Mouse (Mus musculus) kidney, embryonic 14.5 days (tissue): ENCODE results near the gene Psors1c2. TPM values are rescaled to one million over a fixed set of nuclear protein-coding genes. Genes with fewer than 3 reads are reported as not detected.

Experiments
- ATAC-seq: fragments of 200-750 bp; cut with Nextera tagmentation; 2 replicates; pipeline ENCODE4 v1.8.0; 2017; ENCODE audit warnings: moderate number of reproducible peaks, mild to moderate bottlenecking, moderate TSS enrichment, moderate library complexity; ENCODE audit not compliant: low FRiP score, low TSS enrichment
- H3K27ac ChIP-seq: fragments of 300-500 bp; sonication (generic); 2 replicates; pipeline ENCODE4 v1.5.1; 2014; ENCODE audit warnings: low read depth, mild to moderate bottlenecking, low read length, moderate library complexity, mixed read lengths
- H3K27me3 ChIP-seq: fragments of 300-500 bp; sonication (generic); 2 replicates; pipeline ENCODE4 v1.6.1; 2014; ENCODE audit warnings: mild to moderate bottlenecking, low read length; ENCODE audit not compliant: control insufficient read depth, insufficient read depth
- H3K36me3 ChIP-seq: fragments of 300-500 bp; sonication (generic); 2 replicates; pipeline ENCODE4 v1.6.1; 2014; ENCODE audit warnings: low read length, mixed read lengths; ENCODE audit not compliant: control insufficient read depth, insufficient read depth
- H3K4me1 ChIP-seq: fragments of 300-500 bp; sonication (generic); 2 replicates; pipeline ENCODE4 v1.6.1; 2014; ENCODE audit warnings: low read length, mixed read lengths; ENCODE audit not compliant: control insufficient read depth, insufficient read depth
- H3K4me2 ChIP-seq: fragments of 300-500 bp; sonication (generic); replicated peaks from 2 replicates; pipeline ENCODE4 v1.6.1; 2014; ENCODE audit warnings: low read depth, mild to moderate bottlenecking, low read length
- H3K4me3 ChIP-seq: fragments of 300-500 bp; sonication (generic); 2 replicates; pipeline ENCODE4 v1.5.1; 2014; ENCODE audit warnings: mild to moderate bottlenecking, low read length
- H3K9ac ChIP-seq: fragments of 300-500 bp; sonication (generic); 2 replicates; pipeline ENCODE4 v1.6.1; 2014; ENCODE audit warnings: low read depth, mild to moderate bottlenecking, low read length, moderate library complexity
- H3K9me3 ChIP-seq: fragments of 300-500 bp; sonication (generic); 2 replicates; pipeline ENCODE4 v1.6.1; 2016; ENCODE audit warnings: low read length; ENCODE audit not compliant: control insufficient read depth
- WGBS: fragments of 180-500 bp; shearing (Covaris S2); extraction: QIAGEN DNeasy Blood & Tissue Kit; methylation state at CpG from one replicate; pipeline ENCODE4 v1.1.7; 2014; 5-methylcytosine and 5-hydroxymethylcytosine counted together
- polyA plus RNA-seq: library from polyadenylated mRNA; unstranded; fragments of >200 nt; fragmentation: Nextera tagmentation; extraction: Ambion mirVana; gene quantifications from 2 replicates; pipeline ENCODE4 v1.2.1, GENCODE M21; 2014

Psors1c2 gene
- polyA plus RNA-seq, 1 experiment from 2014 or later = 0.79 TPM

DNA sequence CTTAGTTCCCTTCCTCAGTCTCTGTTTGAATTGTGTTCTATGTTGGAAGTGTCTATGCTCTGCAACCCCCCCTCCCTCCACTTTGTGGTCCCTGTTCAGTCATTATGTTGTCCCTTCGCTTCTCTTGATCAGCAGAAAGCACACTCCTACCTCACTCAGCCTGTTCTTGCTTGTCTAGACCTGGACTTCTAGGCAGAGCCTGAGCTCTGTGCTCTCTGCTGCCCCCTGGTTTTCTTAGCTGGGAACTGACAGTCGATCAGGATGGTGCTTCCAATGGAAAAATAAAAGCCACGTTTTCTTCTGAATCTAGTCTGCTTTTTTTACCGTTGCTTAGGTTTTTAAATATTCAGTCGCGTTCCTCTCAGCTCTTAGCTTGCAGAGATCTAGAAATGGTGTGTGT lies 1.3 kb downstream of the Psors1c2 start:
- 17% methylated on average over 6 of the region's 6 CpGs for WGBS
- no peaks in the 10 kb centered on the region for H3K27me3 ChIP-seq
- H3K4me2 ChIP-seq = no peak overlapping the region
- H3K9me3 ChIP-seq = no peaks in the 10 kb centered on the region
- peaks cover 14% of the 10 kb centered on the region; the same call in 1 of the 2 replicates for H3K36me3 ChIP-seq
- H3K27ac ChIP-seq = no peak overlapping the region
- H3K9ac ChIP-seq = no peak overlapping the region
- ATAC-seq = peak; percentile 56; the same call in 1 of the 2 replicates
- no peak overlapping the region for H3K4me3 ChIP-seq
- 0 out of 2 replicates have a peak, but pooled peaks cover 2% of the 10 kb centered on the region for H3K4me1 ChIP-seq

DNA sequence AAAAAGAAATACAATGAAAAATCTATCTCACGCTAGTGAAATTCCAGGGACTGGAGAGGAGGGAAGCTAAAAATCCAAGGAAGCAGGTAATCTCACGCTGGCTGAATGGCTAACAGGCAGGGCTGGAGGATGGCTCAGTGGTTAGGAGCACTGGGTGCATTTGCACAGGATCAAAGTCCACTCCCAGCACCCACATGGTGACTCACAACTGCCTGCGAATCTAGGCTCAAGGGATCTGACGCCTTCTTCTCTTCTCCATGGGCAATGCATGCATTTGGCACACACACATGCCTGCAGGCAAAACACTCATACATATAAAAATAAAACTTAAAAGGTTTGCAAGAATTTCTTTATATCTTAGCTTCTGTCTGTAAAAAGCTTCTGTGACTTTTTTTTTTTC lies 4.4 kb downstream of the Psors1c2 start:
- Histone ChIP-seq H3K4me3 (no peak overlapping the region), H3K4me2 (no peak overlapping the region), H3K9me3 (no peaks in the 10 kb centered on the region), H3K9ac (no peak overlapping the region), H3K27ac (no peak overlapping the region), H3K36me3 (no peaks in the 10 kb centered on the region), H3K4me1 (0 out of 2 replicates have a peak, but pooled peaks cover 2% of the 10 kb centered on the region), H3K27me3 (no peaks in the 10 kb centered on the region)
- 80% methylated on average over 4 of the region's 4 CpGs for WGBS
- no peak for ATAC-seq

DNA sequence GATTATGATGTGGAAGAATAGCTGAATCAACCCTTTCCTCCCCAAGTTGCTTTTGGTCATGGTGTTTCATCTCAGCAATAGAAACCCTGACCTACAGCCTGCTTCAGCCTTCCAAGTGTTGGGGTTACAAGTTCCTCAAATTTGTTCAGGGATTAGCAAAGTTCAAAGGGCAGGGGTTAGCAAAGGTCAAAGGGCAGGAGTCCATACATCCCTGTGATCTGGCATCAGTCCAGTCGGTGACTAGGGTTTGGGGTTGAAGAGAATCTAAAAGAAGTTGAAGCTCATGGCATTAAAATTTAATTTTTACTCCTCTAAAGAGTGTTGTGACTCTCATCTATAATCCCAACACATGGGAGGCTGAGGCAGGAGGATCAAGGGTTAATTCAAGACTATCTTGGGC lies 5.5 kb downstream of the Psors1c2 start:
- ATAC-seq = no peak
- no peak overlapping the region for H3K9ac ChIP-seq
- no peak overlapping the region for H3K4me2 ChIP-seq
- no peak overlapping the region for H3K27ac ChIP-seq
- H3K4me1 ChIP-seq = no peaks in the 10 kb centered on the region
- H3K27me3 ChIP-seq = no peaks in the 10 kb centered on the region
- 85% methylated on average over 1 of the region's 1 CpGs for WGBS
- no peaks in the 10 kb centered on the region for H3K36me3 ChIP-seq
- no peak overlapping the region for H3K4me3 ChIP-seq
- H3K9me3 ChIP-seq = no peaks in the 10 kb centered on the region

DNA sequence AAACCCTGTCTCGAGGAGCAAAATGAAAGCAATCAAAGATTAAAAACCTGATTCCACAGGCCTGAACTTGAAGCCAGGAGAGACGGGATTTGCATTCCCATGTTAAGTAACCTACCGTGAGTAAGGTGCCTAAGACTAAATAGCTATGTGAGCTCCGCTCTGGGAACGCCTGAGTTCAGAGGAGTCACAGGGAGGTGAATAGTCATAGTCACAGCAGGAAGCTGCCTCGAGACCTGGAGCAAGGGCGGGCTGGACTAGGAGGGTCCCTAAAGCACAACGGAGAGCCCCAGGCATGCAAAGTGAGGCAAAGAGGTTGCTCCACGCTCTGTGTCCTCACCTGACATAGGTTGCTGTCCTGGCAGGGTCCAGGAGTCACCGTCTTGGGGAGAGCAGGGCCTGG lies 6.5 kb downstream of the Psors1c2 start:
- H3K27ac ChIP-seq = no peak overlapping the region
- H3K4me2 ChIP-seq = no peak overlapping the region
- H3K4me1 ChIP-seq = no peaks in the 10 kb centered on the region
- WGBS = 56% methylated on average over 10 of the region's 10 CpGs
- H3K4me3 ChIP-seq = no peak overlapping the region
- H3K9me3 ChIP-seq = no peaks in the 10 kb centered on the region
- no peak for ATAC-seq
- no peak overlapping the region for H3K9ac ChIP-seq
- H3K36me3 ChIP-seq = no peaks in the 10 kb centered on the region
- no peaks in the 10 kb centered on the region for H3K27me3 ChIP-seq

DNA sequence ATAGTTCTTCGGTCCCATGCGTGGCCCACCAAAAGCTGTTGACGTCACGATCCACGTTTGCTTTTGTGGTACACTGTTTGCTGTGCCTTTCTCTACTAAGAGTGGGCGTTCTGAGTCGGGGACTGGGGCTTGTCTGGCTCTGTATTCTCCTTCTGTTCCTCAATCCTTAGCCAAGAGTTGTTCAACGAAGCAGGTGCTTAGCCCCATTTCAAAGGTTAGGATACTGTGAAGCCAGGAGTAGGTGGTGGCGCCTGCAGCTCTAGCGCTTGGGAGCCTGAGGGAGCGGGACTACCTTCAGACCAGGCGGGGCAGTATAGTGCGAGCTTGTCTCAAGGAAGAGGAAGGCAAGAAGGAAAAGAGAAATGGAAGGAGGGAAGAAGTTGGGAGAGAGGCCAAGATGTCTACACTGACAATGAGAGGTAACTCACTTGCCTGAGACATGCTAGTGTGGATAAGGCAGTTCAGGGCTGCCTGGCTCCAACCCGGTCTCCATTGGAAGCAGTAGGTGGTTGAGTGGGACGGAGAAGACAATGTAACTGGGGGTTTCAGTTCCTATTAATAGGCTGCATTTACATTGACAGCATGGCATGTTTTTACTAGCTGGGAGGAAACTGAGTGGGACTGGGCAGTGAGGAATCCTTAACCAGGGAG lies 9.9 kb downstream of the Psors1c2 start:
- Histone ChIP-seq H3K9me3 (no peaks in the 10 kb centered on the region), H3K4me2 (no peak overlapping the region), H3K36me3 (no peaks in the 10 kb centered on the region), H3K4me1 (no peaks in the 10 kb centered on the region), H3K9ac (no peak overlapping the region), H3K27ac (no peak overlapping the region), H3K27me3 (no peaks in the 10 kb centered on the region), H3K4me3 (no peak overlapping the region)
- WGBS = 86% methylated on average over 15 of the region's 15 CpGs
- ATAC-seq = no peak

DNA sequence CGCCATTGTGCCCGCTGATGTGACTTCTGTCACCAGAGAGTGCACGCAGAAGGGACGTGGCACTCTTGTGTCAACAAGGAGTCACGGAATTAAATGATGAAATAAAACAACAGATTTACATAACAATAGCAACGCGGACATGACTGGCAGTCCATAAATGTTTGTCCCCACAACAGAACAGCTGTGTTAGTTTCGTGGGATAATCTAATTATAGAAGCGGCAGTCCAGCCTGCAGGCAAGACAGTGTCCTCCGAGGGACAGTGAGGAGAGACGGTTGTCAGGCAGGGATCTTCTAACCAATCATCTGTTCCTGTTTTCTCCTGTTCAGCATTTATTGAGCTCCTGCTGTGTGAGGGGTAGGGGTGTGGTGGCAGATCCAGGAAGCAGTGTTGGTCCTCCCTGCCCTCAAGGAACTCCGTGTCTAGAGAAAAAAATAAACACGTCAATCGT lies 10.4 kb downstream of the Psors1c2 start:
- Histone ChIP-seq H3K4me2 (no peak overlapping the region), H3K4me1 (no peaks in the 10 kb centered on the region), H3K9me3 (no peaks in the 10 kb centered on the region), H3K9ac (no peak overlapping the region), H3K36me3 (no peaks in the 10 kb centered on the region), H3K4me3 (no peak overlapping the region), H3K27ac (no peak overlapping the region), H3K27me3 (no peaks in the 10 kb centered on the region)
- 62% methylated on average over 14 of the region's 14 CpGs for WGBS
- no peak for ATAC-seq

DNA sequence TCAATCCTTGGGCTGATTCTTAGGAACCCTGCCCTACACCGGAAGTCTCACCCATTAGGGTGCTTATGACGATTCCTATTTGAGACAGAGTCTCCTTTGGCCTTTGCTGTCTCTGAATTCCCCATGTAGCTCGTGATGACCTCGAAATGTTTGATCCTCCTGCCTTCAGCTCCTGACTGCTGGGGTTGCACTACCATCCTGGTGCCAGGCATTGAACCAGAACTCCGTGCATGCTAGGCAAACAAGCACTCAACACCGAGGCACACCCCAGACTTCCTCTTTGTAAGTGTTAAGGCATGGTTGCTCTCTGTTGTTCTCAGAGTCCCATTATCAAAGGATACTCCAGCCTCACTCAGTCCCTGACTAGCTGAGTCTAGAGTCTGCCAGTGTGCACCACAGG lies 11.0 kb downstream of the Psors1c2 start:
- no peak overlapping the region for H3K4me3 ChIP-seq
- no peak overlapping the region for H3K27ac ChIP-seq
- H3K27me3 ChIP-seq = no peaks in the 10 kb centered on the region
- no peaks in the 10 kb centered on the region for H3K9me3 ChIP-seq
- no peak overlapping the region for H3K4me2 ChIP-seq
- H3K36me3 ChIP-seq = no peaks in the 10 kb centered on the region
- no peak for ATAC-seq
- 78% methylated on average over 6 of the region's 6 CpGs for WGBS
- H3K9ac ChIP-seq = no peak overlapping the region
- no peaks in the 10 kb centered on the region for H3K4me1 ChIP-seq

DNA sequence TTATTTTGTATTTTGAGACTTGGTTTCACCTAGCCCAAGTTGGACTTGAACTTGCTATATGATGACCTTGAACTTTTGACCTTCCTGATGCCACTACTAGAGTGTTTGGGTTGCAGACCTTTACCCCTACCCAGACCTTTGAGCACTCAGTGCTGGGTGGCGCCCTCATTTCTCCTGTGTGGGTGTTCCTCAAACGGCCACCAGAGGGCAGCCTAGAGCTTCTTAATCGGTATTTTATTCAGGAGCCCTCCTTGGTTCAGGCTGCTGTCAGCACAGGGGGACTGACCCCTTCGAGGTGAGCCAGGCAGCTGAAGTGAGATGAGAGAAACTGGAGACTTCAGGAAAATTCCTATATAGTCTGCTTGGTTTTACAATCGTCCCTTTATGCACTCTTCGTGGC lies 11.7 kb downstream of the Psors1c2 start:
- H3K36me3 ChIP-seq = no peaks in the 10 kb centered on the region
- no peak for ATAC-seq
- H3K9me3 ChIP-seq = no peaks in the 10 kb centered on the region
- no peak overlapping the region for H3K4me2 ChIP-seq
- H3K9ac ChIP-seq = no peak overlapping the region
- H3K4me1 ChIP-seq = no peaks in the 10 kb centered on the region
- no peak overlapping the region for H3K4me3 ChIP-seq
- no peaks in the 10 kb centered on the region for H3K27me3 ChIP-seq
- no peak overlapping the region for H3K27ac ChIP-seq
- WGBS = 34% methylated on average over 6 of the region's 6 CpGs

DNA sequence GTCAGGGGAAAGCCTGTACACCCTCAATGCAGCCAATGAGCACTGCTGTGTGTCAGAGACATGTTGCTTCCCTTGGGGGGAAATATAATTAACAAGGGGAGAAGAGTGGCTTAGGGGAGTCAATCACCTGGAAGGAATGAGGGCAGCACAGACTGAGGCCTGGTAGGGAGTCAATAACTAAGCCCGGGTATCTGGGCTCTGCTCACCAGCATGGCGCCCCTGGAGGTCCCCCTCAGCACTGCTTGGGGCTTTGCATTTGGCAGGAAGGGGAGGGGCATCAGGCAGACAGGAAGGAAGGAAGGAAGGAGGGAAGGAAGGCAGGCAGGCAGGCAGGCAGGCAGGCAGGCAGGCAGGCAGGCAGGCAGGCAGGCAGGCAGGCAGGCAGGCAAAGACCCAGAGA lies 14.5 kb downstream of the Psors1c2 start:
- no peak overlapping the region for H3K4me2 ChIP-seq
- 82% methylated on average over 2 of the region's 2 CpGs for WGBS
- no peaks in the 10 kb centered on the region for H3K36me3 ChIP-seq
- no peak overlapping the region for H3K27ac ChIP-seq
- H3K4me1 ChIP-seq = no peaks in the 10 kb centered on the region
- no peak overlapping the region for H3K4me3 ChIP-seq
- H3K9ac ChIP-seq = no peak overlapping the region
- no peak for ATAC-seq
- H3K27me3 ChIP-seq = no peaks in the 10 kb centered on the region
- no peaks in the 10 kb centered on the region for H3K9me3 ChIP-seq
